Mouse (Mus musculus) cerebellum, adult 8-10 months (tissue): ENCODE measurements at regions not wholly inside any gene's neighbourhood (a gene's known extent, or its start where the extent isn't known, plus 50 kb on each side); places are given as distances from the start of the nearest gene placed in this dataset.

Source experiments
- DNase-seq: peaks from one replicate; pipeline ENCODE4 v3.0.0; 2022

- DNase-seq = no peak
Observed at GRCm38 (mm10) chr10:120551851-120552281, 75.6 kb upstream of the Hmga2 start.

GRCm38 (mm10) chr10:120547164-120547563 lies 70.9 kb upstream of the Hmga2 start:
- DNase-seq = no peak

GRCm38 (mm10) chr10:120541618-120542017 lies 65.3 kb upstream of the Hmga2 start:
- no peak for DNase-seq

- no peak for DNase-seq
Observed at GRCm38 (mm10) chr10:120538561-120538960, 62.3 kb upstream of the Hmga2 start.

GRCm38 (mm10) chr10:120528406-120528805 lies 52.1 kb upstream of the Hmga2 start:
- no peak for DNase-seq

- no peak for DNase-seq
Observed at GRCm38 (mm10) chr10:120527951-120528350, 51.7 kb upstream of the Hmga2 start.

GRCm38 (mm10) chr10:120526991-120527390 lies 50.7 kb upstream of the Hmga2 start:
- DNase-seq = no peak
